Mouse (Mus musculus) cerebellum, adult 18-20 months (tissue): Measurements from ENCODE around the gene Ehf.

Source experiments
- DNase-seq, 2 experiments: peaks; one replicate each; pipeline ENCODE4 v3.0.0; 2021

Ehf gene

DNA sequence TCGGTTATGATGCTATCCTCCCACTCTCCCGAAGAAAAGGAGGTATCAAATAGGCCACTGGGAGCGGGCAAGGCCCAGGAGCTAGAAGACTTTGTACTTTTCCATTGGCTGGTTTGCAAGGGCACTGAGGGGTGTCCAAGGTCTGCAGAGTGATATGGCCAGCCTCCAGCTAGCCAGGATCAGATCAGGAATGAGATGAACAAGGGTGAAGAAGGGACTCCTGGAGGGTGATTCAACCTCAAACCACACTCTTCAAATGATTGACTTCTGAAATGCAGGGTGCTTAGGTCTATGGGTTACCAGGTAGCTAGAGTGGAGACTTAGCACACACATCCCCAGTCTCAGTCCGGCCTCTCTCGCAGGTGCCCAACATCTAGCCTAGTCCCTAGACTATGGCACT lies 9.3 kb downstream of the Ehf start:
- no peak for DNase-seq

DNA sequence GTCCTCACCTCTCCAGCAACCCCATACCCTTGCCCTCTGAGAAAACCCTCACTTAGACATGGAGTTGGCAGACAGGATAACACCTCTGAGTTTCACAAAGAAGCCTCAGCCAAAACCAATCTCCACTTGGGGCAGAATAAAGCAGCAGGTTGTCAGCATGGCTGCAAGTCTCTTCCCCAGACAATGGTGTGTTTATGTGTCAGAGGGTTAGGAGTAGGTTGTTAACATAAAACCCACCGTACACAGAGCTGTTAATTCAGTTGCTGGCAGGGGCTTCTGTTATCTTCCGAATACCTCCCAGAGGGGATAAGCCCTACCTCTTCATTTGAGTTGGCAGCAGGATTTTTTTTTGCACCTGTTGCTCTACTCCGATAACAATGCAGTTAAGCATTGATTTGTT lies 9.9 kb downstream of the Ehf start:
- no peak for DNase-seq

DNA sequence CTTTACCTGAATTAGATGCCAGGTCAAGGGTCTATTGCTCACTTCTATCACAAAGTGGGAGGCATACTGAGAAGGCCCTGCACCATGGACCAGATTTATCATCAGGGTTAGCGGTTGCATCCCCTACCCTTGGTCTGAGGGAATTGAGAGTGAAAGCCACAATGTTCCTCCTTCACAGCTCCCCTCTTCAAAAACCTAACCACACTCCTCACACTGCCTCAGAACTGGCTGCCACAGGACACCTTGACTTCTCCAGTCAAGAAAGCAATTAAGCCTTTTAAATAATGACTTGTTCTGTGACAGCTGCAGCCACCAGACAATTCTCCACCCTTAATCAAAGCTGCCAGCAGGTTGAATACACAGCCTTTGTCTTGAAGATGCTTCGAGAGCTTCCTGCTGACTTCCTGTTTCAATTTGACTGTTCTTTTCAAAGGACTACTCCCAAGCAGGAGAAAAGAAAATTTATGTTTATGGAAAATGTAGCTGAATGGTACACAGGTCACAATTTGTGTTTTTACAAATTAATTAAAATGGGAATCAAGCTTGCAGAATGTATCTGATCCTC lies 12.3 kb downstream of the Ehf start:
- no peak for DNase-seq

DNA sequence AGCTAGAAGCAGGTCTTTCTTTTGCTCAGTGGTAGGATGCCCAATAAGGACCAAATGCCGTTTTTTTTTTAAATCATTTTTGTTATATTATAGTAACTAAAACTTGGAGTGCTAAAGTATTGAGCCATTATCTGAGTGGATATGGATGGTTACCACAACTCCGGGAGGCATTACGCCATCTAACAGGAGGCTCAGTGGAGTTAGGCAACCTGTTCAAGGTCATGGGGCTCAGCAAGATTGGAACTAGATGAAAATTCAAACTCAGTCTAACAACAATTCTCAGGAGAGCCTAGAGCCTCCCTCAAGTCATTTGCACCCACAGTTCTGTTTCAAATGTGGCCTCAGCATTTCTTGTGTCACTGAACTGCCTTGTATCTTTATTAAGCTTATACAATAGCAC lies 12.9 kb downstream of the Ehf start:
- DNase-seq: no peak

DNA sequence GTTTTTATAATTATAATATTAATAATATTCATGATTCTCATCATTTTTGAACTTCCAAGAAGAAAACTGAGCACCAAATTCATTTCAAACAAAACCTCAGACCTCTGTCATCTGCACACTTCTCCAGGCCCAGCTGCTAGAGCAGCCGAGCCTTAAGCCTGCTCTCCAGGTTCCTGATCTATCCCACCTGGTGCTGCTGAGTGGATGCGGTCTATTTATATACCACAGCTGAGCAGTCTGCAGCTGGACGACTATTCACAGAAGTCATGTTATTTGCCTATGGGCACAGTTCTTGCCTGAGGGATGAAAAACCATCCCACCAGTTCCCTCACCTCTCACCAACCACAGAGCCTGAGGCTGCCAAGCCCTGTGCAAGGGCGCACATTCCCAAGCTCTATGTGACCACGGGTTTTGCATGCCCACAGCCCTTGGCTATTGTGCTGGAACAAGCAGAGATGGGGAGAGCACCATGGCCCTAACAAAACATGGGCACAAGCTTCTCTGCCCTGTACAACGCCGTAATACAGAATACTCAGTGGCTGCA lies 13.6 kb downstream of the Ehf start:
- DNase-seq: no peak

DNA sequence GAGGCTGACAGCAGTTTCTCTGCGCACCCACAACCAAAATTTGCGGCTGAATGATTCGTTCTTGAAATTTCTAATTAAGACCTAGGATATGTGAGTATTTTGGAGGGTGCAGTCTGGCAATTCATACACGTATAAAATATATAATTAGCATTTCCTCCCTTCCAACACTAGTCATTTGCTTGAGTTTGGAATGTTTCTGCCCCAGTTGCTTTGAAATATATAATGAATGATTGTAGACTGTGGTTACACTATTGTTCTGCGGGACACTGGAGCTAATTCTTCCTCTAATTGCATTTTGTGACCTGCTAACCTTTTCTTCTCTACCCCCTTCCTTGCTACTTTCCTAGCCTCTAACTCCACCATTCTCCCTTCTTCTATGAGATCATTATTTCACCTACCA lies 15.4 kb downstream of the Ehf start:
- no peak for DNase-seq

DNA sequence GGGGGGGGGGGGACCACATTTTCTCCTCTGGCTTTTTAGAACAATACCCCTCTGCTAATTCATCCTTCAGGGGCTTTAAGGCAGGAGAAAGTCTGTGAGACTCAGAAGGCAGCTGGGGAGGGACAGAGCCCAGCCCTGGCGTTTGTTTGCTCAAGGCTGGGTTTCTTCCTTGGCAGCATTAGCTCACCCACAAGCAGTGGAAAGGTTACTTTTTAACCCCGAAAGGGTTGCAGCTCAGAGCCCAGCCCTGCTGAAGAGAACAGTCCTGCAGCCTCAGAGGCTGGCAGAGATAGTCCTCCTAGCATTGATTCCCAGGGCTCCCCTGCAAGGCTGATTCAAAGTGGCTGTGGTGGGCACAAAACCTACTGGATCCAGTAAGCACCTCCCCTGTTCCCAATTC lies 17.5 kb downstream of the Ehf start:
- no peak for DNase-seq

DNA sequence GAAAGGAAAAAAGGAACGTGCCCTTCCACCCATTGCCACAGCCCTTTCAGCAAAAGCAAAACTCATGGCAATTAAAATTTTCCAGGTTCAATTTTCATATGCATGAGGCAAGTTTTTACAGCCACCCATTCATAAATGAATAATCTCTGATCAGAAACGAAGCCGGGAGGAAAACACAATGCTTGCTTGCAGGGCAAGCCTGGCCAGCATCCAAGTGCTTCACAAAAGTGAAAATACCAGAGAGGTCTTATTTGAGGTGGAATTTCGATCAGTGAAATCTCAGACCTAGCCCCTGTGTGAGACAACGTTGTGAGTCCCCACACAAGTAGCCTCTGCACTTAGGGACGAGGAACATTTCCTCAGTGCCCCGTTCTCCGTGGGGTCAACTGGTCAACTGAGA lies 19.3 kb downstream of the Ehf start:
- DNase-seq: no peak

DNA sequence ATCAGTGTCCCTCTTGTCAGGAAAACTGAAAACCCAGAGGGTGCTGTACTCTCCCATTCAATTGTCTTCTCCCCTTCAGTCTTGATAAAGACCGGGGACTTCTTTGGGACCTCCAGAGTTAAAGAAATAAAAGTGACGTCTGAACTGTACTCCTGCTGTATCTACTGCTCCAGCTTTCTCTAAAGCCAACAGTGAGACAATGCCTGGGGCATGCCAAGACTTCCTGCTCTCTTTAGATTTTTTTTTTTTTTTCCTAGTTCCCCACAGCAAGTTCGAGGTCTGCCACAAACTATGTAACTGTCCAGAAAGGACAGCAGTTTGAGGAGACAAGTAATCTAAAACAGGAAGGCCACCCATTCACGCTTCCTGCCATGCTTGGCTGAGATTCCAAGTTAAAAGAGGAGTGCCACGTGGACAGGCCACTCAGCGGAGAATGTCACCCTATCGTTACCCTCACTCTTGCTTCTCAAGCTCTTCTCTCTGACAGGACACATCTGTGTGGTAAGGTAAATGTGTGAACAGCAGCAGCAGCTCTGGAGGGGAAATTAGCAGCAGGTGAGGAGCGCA lies 20.8 kb downstream of the Ehf start:
- DNase-seq: no peak

DNA sequence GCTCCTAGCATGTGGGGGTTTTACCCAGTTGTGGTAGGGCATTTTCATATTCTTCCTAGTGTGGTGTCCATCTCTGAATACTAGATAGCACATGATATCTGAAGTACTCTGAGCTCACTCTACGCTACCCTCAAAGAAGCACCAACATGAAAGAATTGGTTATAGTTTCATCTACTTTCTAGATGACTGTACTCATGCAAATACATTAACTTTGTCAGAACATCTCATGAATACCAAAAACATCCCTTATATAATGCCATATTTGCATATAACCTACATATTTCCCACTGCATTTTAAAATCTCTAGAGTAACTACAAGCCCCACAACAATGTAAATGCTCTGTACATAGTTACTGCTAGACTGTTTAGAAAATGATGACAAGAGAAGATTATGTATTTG lies 23.2 kb downstream of the Ehf start:
- no peak for DNase-seq

DNA sequence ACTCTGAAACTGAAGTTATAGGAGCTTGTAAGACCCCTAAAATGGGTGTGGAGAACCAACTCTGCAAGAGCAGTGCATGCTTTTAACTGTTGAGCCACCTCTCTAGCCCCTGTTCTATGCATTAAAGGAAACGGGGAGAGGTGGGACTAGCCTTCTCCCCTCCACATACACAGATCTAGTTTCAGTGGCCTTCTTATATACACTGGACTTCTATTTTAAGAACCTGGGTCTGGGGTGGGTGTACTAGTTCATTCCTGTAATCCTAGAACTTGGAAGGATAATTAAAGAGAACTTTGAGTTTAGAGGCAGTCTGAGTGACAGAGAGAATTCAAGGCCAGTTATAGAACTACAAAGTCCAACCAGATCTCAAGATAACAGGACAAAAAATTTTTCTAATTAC lies 24.6 kb downstream of the Ehf start:
- DNase-seq: no peak

DNA sequence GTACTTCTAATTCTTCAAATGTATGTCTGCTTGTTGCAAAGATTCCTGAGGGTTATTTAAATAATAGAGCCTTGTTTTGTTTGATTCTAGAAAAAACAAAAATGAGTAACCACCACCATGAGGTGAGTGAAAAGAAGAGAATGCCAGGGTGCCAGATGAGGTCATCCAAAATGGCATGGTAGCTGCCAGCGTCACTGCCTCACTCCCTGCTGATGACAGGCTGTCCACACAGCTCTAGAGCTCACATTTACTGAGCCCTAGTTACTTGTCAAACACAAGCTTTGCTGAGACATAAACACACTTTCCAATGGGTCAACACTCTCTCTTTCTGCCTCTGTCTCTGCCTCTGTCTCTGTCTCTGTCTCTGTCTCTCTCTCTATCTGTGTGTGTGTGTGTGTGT lies 25.3 kb downstream of the Ehf start:
- DNase-seq: no peak

DNA sequence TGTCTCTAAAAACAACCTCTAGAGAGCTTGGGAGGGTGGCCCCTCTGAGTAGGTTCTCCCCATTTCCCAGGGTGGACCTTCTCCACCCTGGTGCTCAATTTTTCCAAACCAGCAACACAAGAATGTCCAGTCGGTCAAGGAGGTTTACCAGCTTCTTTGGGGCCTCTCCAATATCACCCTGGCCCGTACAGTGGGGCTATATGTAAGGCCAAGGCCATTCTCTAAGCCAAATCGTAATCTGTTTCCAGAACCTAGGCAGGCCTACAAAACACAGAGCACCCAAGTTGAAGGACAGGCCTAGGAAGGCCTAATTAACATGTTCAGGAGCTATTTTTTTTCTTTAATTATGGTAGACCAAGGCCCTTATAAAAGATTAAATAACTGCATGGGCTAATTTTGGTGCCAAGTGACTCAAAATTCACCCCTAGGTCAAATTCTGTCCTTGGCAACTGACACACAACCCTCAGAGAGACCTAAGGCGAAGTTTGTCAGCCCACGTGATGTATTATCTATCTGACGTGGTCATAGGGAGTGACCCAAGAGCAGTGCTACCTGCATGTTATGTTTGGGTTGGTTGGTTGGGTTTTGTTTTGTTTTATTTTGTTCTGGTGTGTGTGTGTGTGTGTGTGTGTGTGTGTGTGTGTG lies 27.6 kb downstream of the Ehf start:
- DNase-seq: no peak

DNA sequence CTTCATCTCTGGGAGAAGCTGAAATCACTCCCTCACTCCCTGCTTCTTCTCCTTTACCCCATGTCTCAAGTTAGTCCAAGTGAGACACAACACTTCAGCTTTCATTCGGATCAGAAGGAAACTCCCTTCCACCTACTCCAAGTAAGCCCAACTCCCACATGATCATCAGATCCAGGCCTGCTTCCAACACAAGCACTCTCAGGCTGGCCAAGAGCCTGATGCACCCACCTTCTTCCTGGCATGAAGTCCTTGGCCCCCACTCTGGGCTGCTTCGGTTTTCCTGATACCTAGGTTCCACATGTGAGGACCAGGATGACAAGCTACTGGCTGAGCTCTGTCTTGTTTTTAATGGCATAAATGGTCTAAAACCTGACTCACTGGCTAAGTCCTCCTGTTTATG lies 28.3 kb downstream of the Ehf start:
- no peak for DNase-seq

DNA sequence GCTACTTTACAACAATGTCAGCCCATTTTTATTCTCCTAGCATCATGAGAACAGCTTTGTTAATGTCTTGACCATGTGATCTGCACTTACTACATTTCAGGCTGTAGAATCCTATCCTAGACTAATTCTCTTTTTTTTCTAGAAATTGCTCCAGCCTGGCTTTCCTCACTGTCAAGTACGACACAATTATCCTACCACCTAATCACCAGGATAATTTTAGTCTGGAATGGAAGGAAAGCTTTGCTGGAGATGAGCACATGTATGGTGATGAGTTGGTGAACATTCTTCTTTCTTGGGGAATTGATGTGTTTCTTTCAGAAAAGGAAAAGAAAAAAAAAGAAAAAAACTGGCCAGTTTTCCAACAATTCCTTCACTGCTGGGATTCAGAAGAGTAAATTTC lies 28.8 kb downstream of the Ehf start:
- DNase-seq: no peak

DNA sequence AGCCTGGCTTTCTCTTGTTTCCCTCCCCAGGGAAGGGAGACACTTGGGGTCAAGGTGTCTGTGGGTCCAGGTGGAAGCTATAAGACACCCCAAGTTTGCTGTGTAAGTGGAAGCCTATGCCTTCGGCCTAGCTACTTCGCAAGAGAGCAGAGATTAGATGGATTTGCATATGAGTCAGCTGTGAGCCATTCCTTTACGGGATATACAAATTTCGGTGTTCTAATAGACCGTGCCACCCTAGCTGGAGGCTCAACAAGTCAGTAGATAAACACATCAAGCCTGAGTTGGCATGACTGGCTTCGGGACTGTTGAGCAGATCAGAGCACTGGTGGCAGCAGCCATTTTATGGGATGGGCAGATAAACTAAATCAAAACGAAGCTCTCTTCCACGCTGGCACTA lies 31.6 kb downstream of the Ehf start:
- DNase-seq: no peak

DNA sequence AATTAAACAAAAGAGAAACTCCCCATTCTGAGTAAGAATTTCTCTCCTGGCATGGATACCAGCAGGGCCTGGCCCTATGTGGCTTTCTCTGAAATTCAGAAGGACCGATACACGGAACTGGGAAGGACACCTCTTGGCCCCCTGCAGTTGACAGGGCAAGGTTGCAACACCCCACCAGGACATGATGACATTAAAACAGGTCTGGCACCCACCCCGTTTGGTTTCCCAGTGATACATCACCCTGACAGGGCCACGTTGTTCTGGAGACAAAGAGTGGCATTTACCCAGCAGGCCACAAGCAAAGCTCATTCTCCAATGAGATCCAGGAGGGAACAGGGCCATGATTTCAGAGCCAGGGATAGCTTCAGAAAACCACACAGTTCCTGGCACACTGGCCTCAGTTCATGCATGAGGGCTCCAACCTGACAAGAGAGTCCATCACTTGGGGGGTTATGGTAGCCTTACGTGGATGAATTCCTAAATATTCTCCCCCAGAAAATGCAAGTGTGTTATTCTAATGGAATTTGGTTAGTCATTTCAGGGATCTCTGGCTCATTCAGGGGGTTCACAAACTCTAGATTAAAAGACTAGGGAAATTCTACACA lies 32.4 kb downstream of the Ehf start:
- DNase-seq: no peak

DNA sequence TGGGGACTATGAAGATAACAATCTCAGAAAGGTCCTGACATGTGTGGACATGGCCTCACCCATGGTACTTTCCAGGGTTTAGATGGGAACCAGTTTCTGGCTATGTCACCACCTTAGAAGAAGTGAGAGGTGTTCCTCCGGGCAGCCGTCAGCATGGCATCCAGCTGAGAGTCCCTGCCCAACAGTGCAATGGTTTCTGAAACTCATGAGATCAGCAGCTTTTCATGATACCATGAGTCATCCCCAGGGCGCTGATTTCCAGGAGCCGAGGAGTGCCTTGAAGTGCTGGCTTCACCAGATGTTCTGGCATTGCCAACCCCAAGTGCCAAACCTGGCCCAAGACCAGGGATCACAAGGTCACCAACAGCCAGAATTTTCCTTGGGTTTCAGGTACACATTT lies 64.0 kb downstream of the Ehf start:
- no peak for DNase-seq

DNA sequence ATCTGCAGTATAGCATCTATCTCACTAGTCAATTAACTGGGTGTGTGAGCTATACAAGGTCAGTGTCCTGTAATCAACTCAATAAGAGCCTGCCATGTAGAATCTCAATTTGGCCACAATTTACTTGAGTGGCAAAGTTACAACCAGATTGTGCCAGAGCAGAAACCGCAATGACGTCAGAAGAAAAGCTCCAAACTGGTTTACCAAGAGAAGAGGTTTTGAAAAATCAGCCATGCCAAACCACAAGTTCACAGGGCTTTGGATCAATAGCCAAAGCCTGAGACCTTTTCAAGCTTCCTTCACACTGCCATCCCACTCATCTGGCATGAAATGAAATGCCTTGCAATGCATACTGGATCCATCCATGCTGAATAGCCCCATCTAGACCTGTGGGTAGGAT lies 76.3 kb downstream of the Ehf start:
- DNase-seq: no peak

DNA sequence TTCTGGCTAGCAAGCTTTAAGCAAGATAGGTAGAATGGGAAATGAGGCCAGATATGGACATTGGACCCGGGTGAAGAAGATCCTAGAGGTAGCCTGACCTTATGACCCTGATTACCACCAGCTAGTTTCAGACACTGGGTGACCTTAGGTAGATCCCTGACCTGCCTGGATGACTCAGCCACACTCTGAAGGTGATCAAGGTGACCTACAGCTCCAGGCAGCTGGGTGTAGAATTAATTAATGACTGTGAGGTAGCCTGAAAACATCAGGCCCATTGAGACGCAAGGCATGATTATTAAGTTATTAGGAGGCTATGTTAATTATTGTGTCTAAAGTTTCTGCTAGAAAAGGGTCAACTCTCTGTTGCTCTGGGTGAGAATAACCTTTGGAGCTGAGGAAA lies 82.2 kb downstream of the Ehf start:
- DNase-seq: no peak

DNA sequence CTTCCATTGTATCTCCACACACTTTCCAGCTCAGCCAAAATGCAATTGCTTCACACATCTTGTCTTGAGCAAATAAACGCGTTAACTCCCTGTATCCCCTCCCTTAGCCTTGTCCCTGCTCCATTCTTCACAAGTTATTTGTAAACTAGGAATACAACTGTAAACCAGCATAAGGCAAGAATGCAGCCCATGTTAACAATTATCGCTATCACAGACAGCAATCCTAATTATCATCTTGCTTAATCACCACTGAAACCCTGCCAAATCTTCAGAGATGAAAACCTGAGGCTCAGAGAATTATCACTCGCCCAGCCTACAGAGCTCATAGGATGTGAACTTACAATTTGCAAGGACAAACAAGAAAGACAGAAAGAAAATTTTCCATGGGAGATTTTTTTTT lies 84.8 kb downstream of the Ehf start:
- no peak for DNase-seq

DNA sequence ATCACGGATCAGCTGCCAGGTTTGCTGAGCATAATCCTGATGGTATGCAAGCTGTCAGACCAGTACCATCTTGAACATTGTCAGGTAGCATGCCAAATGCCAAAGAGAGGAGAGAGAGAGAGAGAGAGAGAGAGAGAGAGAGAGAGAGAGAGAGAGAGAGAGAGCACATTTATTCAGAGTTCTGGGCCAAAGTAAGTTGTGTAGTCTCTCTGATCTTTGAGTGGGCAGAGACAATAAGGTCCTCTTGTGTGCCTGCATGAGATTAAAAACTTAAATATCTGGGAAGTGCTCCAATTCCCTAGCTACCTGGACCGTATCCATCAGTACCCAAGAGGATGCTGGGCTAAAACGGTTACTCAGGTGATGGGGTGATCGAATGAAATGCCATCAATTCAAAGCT lies 87.3 kb downstream of the Ehf start:
- no peak for DNase-seq

DNA sequence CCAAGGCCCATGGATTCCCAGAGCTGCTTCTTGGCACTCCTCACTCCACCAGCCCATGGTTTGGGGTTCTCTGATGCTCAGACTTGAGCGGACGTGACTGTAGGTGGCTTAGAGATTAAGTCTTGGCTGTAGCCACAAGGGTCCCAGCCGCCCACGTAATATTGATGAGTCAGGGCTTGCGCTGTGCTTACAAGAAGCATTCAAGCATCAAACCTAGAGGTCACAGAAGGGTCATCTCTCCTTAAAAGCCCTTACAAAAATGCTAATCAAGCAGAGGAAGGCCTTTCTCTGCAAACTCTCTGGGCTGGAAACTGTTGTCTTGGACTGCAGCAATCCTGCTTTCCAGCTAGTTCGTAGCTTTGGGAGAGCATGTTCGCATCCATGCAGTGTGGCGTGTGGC lies 88.2 kb downstream of the Ehf start:
- no peak for DNase-seq

DNA sequence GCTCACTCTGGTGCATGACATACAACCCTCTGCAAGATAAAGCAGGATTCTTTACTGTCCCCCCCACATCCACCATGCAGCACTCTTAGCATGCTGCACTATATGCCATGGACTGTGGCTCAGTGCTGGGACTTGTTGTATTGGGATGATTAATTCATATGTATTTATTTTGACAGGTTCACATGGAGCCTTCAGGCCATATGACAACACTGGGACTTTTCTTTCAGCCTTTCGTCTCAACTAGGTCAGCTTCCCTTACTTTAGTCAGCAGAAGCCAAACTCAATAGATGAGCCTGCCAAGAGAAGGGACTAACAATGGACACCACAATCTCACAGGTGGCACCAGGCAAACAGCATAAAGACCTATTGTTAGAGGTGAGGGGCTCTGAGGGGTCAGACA lies 89.5 kb downstream of the Ehf start:
- DNase-seq: no peak
